Mouse (Mus musculus) E14TG2a.4 (cell line): ENCODE measurements around the gene Tent5a.

ENCODE experiments used
- CTCF ChIP-seq: conservative IDR thresholded peaks from 2 replicates; pipeline ENCODE4 v1.5.1; 2014; ENCODE audit warnings: low read length
- POU5F1 ChIP-seq: IDR thresholded peaks from 2 replicates; pipeline ENCODE4 v1.6.1; 2014; ENCODE audit warnings: low read length, borderline replicate concordance

DNA sequence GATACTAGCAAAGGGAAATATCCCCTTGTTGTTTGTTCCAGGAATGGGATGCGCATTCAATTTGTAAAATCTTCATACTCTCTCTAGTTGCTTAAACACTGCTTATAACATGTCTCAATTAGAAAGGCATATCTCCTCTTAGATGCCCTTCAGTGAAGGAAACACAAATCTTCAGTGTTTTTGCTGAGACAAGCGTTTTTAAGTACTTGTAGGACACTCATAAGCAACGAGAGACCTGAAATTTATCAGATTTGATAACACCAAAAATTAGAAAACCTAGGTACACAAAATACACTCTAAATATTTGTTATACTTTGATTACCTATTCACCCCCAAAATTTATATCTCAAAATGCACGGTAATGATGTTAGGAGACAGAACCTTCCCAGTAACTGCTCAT is 24.3 kb downstream of the Tent5a start:
- no peak for TF ChIP-seq CTCF
- no peak for TF ChIP-seq POU5F1
